Mouse (Mus musculus) liver, embryonic 11.5 days (tissue): ENCODE data around the gene Snx4. TPM values are rescaled to one million over a fixed set of nuclear protein-coding genes. Genes with fewer than 3 reads are reported as not detected.

Source experiments
- ATAC-seq: fragments of 200-750 bp; cut with Nextera tagmentation; replicated peaks from 2 replicates; pipeline ENCODE4 v1.8.0; 2017; ENCODE audit warnings: moderate number of reproducible peaks, mild to moderate bottlenecking, moderate TSS enrichment, moderate library complexity; ENCODE audit not compliant: low FRiP score
- DNase-seq: peaks from one replicate; pipeline ENCODE4 v3.0.0-alpha.2; 2017; ENCODE audit warnings: low spot score
- H3K27ac ChIP-seq: fragments of 300-500 bp; sonication (generic); 2 replicates; pipeline ENCODE4 v1.5.1; 2014; ENCODE audit warnings: mild to moderate bottlenecking, low read depth, low read length, control low read depth
- H3K27me3 ChIP-seq: fragments of 300-500 bp; sonication (generic); replicated peaks from 2 replicates; pipeline ENCODE4 v1.6.1; 2014; ENCODE audit warnings: low read length, mixed read lengths; ENCODE audit not compliant: control insufficient read depth, insufficient read depth
- H3K36me3 ChIP-seq: fragments of 300-500 bp; sonication (generic); 2 replicates; pipeline ENCODE4 v1.6.1; 2014; ENCODE audit warnings: mild to moderate bottlenecking, low read length, moderate library complexity, mixed read lengths; ENCODE audit not compliant: control insufficient read depth, insufficient read depth
- H3K4me1 ChIP-seq: fragments of 300-500 bp; sonication (generic); replicated peaks from 2 replicates; pipeline ENCODE4 v1.6.1; 2014; ENCODE audit warnings: low read length, mixed read lengths; ENCODE audit not compliant: control insufficient read depth, insufficient read depth
- H3K4me2 ChIP-seq: fragments of 300-500 bp; sonication (generic); 2 replicates; pipeline ENCODE4 v1.6.1; 2014; ENCODE audit warnings: mild to moderate bottlenecking, control low read depth, moderate library complexity
- H3K4me3 ChIP-seq: fragments of 300-500 bp; sonication (generic); 2 replicates; pipeline ENCODE4 v1.5.1; 2014; ENCODE audit warnings: low read depth, low read length, control low read depth
- H3K9ac ChIP-seq: fragments of 300-500 bp; sonication (generic); 2 replicates; pipeline ENCODE4 v1.6.1; 2014; ENCODE audit warnings: low read depth, low read length, control low read depth
- H3K9me3 ChIP-seq: fragments of 300-500 bp; sonication (generic); 2 replicates; pipeline ENCODE4 v1.6.1; 2016; ENCODE audit warnings: low read length, inconsistent platforms, mixed read lengths; ENCODE audit not compliant: control insufficient read depth
- WGBS: fragments of 180-500 bp; shearing (Covaris S2); extraction: QIAGEN DNeasy Blood & Tissue Kit; methylation state at CpG from one replicate; pipeline ENCODE4 v1.1.7; 2014; 5-methylcytosine and 5-hydroxymethylcytosine counted together
- polyA plus RNA-seq: library from polyadenylated mRNA; unstranded; fragments of >200 nt; fragmentation: Nextera tagmentation; extraction: Ambion mirVana; gene quantifications from 2 replicates; pipeline ENCODE4 v1.2.1, GENCODE M21; 2014

Gene Snx4
- polyA plus RNA-seq, 1 experiment from 2014 or later, result 57.8 TPM

DNA sequence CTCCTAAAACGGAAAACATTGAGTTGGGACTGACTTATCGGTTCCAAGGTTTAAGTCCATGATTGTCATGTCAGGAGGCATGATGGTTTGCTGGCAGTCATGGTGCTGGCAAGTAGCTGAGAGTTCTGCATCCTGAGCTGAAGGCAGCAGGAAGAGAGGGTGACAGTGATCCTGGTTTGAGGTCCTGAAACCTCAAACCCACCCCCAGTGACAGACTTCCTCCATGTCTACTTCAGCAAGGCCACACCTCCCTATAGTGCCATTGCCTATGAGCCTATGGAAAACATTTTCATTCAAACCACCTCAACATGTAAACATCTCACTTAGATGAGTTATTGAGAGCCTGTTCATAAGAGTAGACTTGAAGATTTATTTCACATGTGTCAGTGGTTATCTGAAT, 11.9 kb upstream of the Snx4 start:
- Histone ChIP-seq H3K9ac (no peak overlapping the region), H3K4me2 (no peak overlapping the region), H3K36me3 (peaks cover 35% of the 10 kb centered on the region), H3K9me3 (no peaks in the 10 kb centered on the region), H3K4me3 (no peak overlapping the region), H3K27me3 (no peaks in the 10 kb centered on the region), H3K4me1 (no peaks in the 10 kb centered on the region), H3K27ac (no peak overlapping the region)
- no peak for DNase-seq
- 93% methylated on average over 2 of the region's 2 CpGs for WGBS
- no peak for ATAC-seq

DNA sequence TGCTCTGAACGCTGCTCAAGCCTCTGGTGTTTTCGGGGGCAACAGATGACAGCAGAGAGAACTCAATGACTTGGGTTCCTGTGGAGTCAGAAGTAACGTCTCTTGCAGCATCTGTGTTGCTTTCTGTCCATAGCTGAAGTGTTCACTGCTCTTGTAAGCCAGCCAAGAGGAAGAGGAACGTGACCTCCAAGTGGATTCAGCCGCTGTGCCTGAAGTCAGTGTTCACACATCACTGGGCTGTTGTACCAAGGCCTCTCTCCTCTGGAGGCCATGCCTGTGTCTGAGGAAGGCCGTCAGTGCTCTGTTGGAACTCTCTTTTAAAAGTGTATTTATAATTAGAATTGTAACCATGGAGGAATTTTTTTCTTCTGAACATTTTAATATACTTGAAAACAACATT, 9.2 kb upstream of the Snx4 start:
- no peak for ATAC-seq
- H3K27me3 ChIP-seq, result no peaks in the 10 kb centered on the region
- H3K36me3 ChIP-seq, result peaks cover 33% of the 10 kb centered on the region; the same call in 1 of the 2 replicates
- WGBS, result 88% methylated on average over 6 of the region's 6 CpGs
- H3K4me3 ChIP-seq, result no peak overlapping the region
- no peaks in the 10 kb centered on the region for H3K9me3 ChIP-seq
- H3K4me2 ChIP-seq, result no peak overlapping the region
- H3K4me1 ChIP-seq, result no peaks in the 10 kb centered on the region
- no peak overlapping the region for H3K9ac ChIP-seq
- no peak overlapping the region for H3K27ac ChIP-seq
- DNase-seq, result no peak

- no peak overlapping the region for H3K27ac ChIP-seq
- no peak overlapping the region for H3K9ac ChIP-seq
- H3K36me3 ChIP-seq, result peaks cover 28% of the 10 kb centered on the region; the same call in 1 of the 2 replicates
- 87% methylated on average over 6 of the region's 6 CpGs for WGBS
- H3K9me3 ChIP-seq, result no peaks in the 10 kb centered on the region
- no peak; the same call in 1 of the 2 replicates for ATAC-seq
- no peak overlapping the region for H3K4me3 ChIP-seq
- H3K4me2 ChIP-seq, result no peak overlapping the region
- H3K4me1 ChIP-seq, result no peaks in the 10 kb centered on the region
- no peak for DNase-seq
- H3K27me3 ChIP-seq, result no peaks in the 10 kb centered on the region
These were observed 7.0 kb upstream of the Snx4 start for GRCm38 (mm10) chr16:33244136-33244691.

- Histone ChIP-seq H3K4me3 (no peak overlapping the region), H3K36me3 (peaks cover 22% of the 10 kb centered on the region; the same call in 1 of the 2 replicates), H3K27me3 (no peaks in the 10 kb centered on the region), H3K9ac (no peak overlapping the region), H3K4me1 (no peaks in the 10 kb centered on the region), H3K9me3 (no peaks in the 10 kb centered on the region), H3K4me2 (no peak overlapping the region), H3K27ac (no peak overlapping the region)
- no peak for DNase-seq
- ATAC-seq, result no peak
- 86% methylated on average over 9 of the region's 9 CpGs for WGBS
These were observed 6.2 kb upstream of the Snx4 start for GRCm38 (mm10) chr16:33244933-33245470.

GRCm38 (mm10) chr16:33246526-33246925, 4.7 kb upstream of the Snx4 start:
- H3K36me3 ChIP-seq, result peaks cover 18% of the 10 kb centered on the region; the same call in 1 of the 2 replicates

DNA sequence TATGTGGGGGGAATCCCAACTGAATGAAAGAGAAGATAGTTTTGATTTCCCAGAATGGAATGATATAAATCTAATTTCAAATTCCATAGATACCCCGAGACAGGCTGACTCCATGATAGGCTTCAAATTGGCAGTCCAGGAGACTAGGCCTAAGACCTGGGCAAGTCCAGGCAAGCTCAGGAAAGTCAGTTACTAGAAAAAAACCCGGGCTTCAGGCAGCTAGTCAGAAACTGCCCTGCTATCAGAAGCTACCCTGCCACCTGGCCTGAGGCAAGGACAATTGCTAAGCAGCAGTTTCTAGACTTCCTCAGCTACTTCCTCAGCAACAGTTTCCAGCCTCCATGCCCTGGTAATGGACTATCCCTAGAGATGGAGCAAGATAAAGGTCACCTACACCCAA, 4.2 kb upstream of the Snx4 start:
- no peak for DNase-seq
- Histone ChIP-seq H3K27me3 (no peaks in the 10 kb centered on the region), H3K27ac (no peak overlapping the region), H3K4me1 (0 out of 2 replicates have a peak, but pooled peaks cover 3% of the 10 kb centered on the region), H3K36me3 (peaks cover 14% of the 10 kb centered on the region; the same call in 1 of the 2 replicates), H3K9me3 (no peaks in the 10 kb centered on the region), H3K9ac (no peak overlapping the region), H3K4me3 (no peak overlapping the region), H3K4me2 (no peak overlapping the region)
- ATAC-seq, result no peak
- 56% methylated on average over 2 of the region's 2 CpGs for WGBS

More at GRCm38 (mm10) chr16:33246526-33246925, 4.7 kb upstream of the Snx4 start:
- no peak for ATAC-seq
- Histone ChIP-seq H3K4me3 (no peak overlapping the region), H3K9ac (no peak overlapping the region), H3K9me3 (no peaks in the 10 kb centered on the region), H3K4me1 (0 out of 2 replicates have a peak, but pooled peaks cover 3% of the 10 kb centered on the region), H3K4me2 (no peak overlapping the region), H3K27ac (no peak overlapping the region), H3K27me3 (no peaks in the 10 kb centered on the region)
- no peak for DNase-seq
- 87% methylated on average over 5 of the region's 5 CpGs for WGBS

GRCm38 (mm10) chr16:33250651-33251120, 556 bp upstream of the Snx4 start:
- H3K27me3 ChIP-seq, result no peaks in the 10 kb centered on the region
- H3K9me3 ChIP-seq, result no peaks in the 10 kb centered on the region
- no peaks in the 10 kb centered on the region for H3K36me3 ChIP-seq
- H3K4me1 ChIP-seq, result 0 out of 2 replicates have a peak, but pooled peaks cover 6% of the 10 kb centered on the region
- peak overlapping the region; percentile 99 for H3K4me3 ChIP-seq
- 15% methylated on average over 9 of the region's 9 CpGs for WGBS
- DNase-seq (no peak), ATAC-seq (no peak)
- H3K4me2 ChIP-seq, result peak overlapping the region; percentile 88
- peak overlapping the region; percentile 92 for H3K9ac ChIP-seq
- H3K27ac ChIP-seq, result peak overlapping the region; percentile 3; the same call in 1 of the 2 replicates

GRCm38 (mm10) chr16:33255601-33256000, 4.4 kb downstream of the Snx4 start:
- H3K9me3 ChIP-seq, result no peaks in the 10 kb centered on the region
- ATAC-seq (no peak), DNase-seq (no peak)
- no peak overlapping the region for H3K9ac ChIP-seq
- H3K4me3 ChIP-seq, result no peak overlapping the region
- no peaks in the 10 kb centered on the region for H3K36me3 ChIP-seq
- H3K4me1 ChIP-seq, result 0 out of 2 replicates have a peak, but pooled peaks cover 9% of the 10 kb centered on the region
- H3K27ac ChIP-seq, result no peak overlapping the region
- H3K27me3 ChIP-seq, result no peaks in the 10 kb centered on the region
- H3K4me2 ChIP-seq, result no peak overlapping the region
- 83% methylated on average over 7 of the region's 7 CpGs for WGBS

GRCm38 (mm10) chr16:33258530-33258929, 7.3 kb downstream of the Snx4 start:
- WGBS, result 67% methylated on average over 2 of the region's 2 CpGs
- no peak overlapping the region for H3K9ac ChIP-seq
- H3K4me2 ChIP-seq, result no peak overlapping the region

More at GRCm38 (mm10) chr16:33258530-33258929, 7.3 kb downstream of the Snx4 start:
- peaks cover 16% of the 10 kb centered on the region; the same call in 1 of the 2 replicates for H3K4me1 ChIP-seq
- H3K36me3 ChIP-seq, result no peaks in the 10 kb centered on the region
- ATAC-seq (no peak), DNase-seq (no peak)
- H3K4me3 ChIP-seq, result no peak overlapping the region
- no peak overlapping the region for H3K27ac ChIP-seq
- no peaks in the 10 kb centered on the region for H3K9me3 ChIP-seq
- no peaks in the 10 kb centered on the region for H3K27me3 ChIP-seq
